Mouse (Mus musculus) stomach, postnatal 0 days (tissue): ENCODE measurements around the gene Tmem25.

Experiments
- CTCF ChIP-seq: IDR thresholded peaks from 2 replicates; pipeline ENCODE4 v1.5.1; 2016; ENCODE audit warnings: antibody characterized with exemption, low read depth, mild to moderate bottlenecking, moderate library complexity
- EP300 ChIP-seq: optimal IDR thresholded peaks from 2 replicates; pipeline ENCODE3; 2016; ENCODE audit warnings: antibody characterized with exemption

- no peak for TF ChIP-seq EP300
- no peak for TF ChIP-seq CTCF
These were observed 52.4 kb downstream of the Tmem25 start for GRCm38 (mm10) chr9:44746666-44747065.
